Mouse (Mus musculus) C2C12 (cell line): ENCODE data around the gene Cacna1c. TPM values are rescaled to one million over a fixed set of nuclear protein-coding genes. Genes with fewer than 3 reads are reported as not detected.
A peak's percentile ranks its signal among the peaks of the same experiment; 100 is the strongest.

Source experiments
- H3K27me3 ChIP-seq: one replicate; pipeline ENCODE4 v1.6.1; 2011; ENCODE audit not compliant: control insufficient read depth, insufficient read depth, insufficient read length
- H3K36me3 ChIP-seq: one replicate; pipeline ENCODE4 v1.6.1; 2011; ENCODE audit not compliant: control insufficient read depth, insufficient read depth
- H3K4me3 ChIP-seq: one replicate; pipeline ENCODE4 v1.5.1; 2011; ENCODE audit warnings: mild to moderate bottlenecking, control low read depth; ENCODE audit not compliant: poor library complexity, insufficient read depth, severe bottlenecking
- H3K79me2 ChIP-seq: one replicate; pipeline ENCODE4 v1.6.1; 2011; ENCODE audit not compliant: control insufficient read depth, insufficient read depth
- H3K79me3 ChIP-seq: one replicate; pipeline ENCODE4 v1.6.1; 2011; ENCODE audit warnings: low read depth, control low read depth
- H3ac ChIP-seq: one replicate; pipeline ENCODE3; 2011; ENCODE audit warnings: low read depth; ENCODE audit not compliant: control insufficient read depth, insufficient read length
- CEBPB ChIP-seq: IDR thresholded peaks from one replicate; pipeline ENCODE4 v1.6.1; 2011; ENCODE audit warnings: low read depth, mild to moderate bottlenecking, control low read depth, moderate library complexity
- CTCF ChIP-seq: IDR thresholded peaks from one replicate; pipeline ENCODE4 v1.5.1; 2011; ENCODE audit not compliant: control insufficient read depth, insufficient read depth, insufficient read length
- FOSL1 ChIP-seq: IDR thresholded peaks from one replicate; pipeline ENCODE4 v1.8.0; 2011; ENCODE audit warnings: mild to moderate bottlenecking, low read length; ENCODE audit not compliant: poor library complexity, insufficient read depth, severe bottlenecking
- MAX ChIP-seq: IDR thresholded peaks from one replicate; pipeline ENCODE4 v1.6.1; 2011; ENCODE audit warnings: mild to moderate bottlenecking, control low read depth
- MYOD1 ChIP-seq: IDR thresholded peaks from one replicate; pipeline ENCODE4 v1.6.1; 2011; ENCODE audit warnings: low read depth; ENCODE audit not compliant: control insufficient read depth, insufficient read length
- MYOG ChIP-seq: IDR thresholded peaks from one replicate; pipeline ENCODE4 v1.6.1; 2011; ENCODE audit not compliant: control insufficient read depth, insufficient read length; ENCODE audit errors: extremely low read depth
- USF1 ChIP-seq: IDR thresholded peaks from one replicate; pipeline ENCODE4 v1.6.1; 2011; ENCODE audit warnings: low read depth, mild to moderate bottlenecking, control low read depth, moderate library complexity
- polyA plus RNA-seq: library from polyadenylated mRNA; unstranded; fragments of >200 nt; fragmentation: generic; extraction: Trizol; gene quantifications from one replicate; pipeline ENCODE4 v1.2.1, GENCODE M21; 2012; ENCODE audit warnings: missing spikeins

Cacna1c gene
- polyA plus RNA-seq, 1 experiment: not detected

DNA sequence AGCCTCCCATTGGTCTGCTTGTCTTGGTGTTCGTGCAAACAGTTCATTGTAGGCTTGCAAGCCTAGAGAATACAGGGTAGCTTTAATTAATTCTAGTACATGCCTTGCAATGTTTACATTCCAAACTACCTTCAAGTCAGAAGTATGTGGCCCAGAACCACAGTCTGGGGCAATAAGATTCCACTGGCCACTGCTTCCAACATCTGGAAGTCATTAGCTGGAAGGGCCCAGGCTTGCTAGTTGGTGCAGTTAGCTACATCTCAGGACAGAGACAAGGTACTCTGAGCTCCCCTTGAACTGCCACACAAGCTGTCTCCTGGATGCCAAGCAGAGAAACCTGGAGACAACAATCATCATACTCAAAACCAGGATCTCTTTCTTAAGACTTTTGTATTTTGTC is 288.5 kb downstream of the Cacna1c start:
- Histone ChIP-seq H3K36me3 (no peaks in the 10 kb centered on the region), H3ac (no peak overlapping the region), H3K79me2 (no peaks in the 10 kb centered on the region), H3K27me3 (peaks cover 7% of the 10 kb centered on the region), H3K79me3 (no peaks in the 10 kb centered on the region), H3K4me3 (no peak overlapping the region)
- peak; percentile 37 for TF ChIP-seq CEBPB
- TF ChIP-seq MYOG: no peak
- no peak for TF ChIP-seq MYOD1

DNA sequence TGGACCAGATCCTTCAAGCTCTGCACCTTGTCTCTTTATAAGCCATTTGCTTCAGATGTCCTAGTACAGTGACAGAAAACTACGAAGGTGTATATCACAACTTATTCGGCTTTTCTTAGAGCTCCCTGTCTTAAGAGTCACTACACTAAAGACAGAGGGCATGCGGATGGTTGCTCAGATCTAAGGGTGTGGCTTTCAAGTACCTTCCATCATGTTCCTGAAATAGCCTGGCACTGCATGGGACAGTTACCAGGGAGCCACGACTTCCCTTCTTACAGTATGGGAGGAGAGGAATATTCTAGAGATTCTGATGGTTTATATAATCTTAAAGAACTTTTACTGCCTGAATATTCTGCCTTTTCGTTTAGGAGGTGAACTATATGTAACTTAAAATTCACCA is 289.3 kb downstream of the Cacna1c start:
- Histone ChIP-seq H3ac (no peak overlapping the region), H3K27me3 (peaks cover 5% of the 10 kb centered on the region), H3K79me3 (no peaks in the 10 kb centered on the region), H3K79me2 (no peaks in the 10 kb centered on the region), H3K36me3 (no peaks in the 10 kb centered on the region), H3K4me3 (no peak overlapping the region)
- no peak for TF ChIP-seq MAX
- TF ChIP-seq MYOG: no peak
- TF ChIP-seq USF1: no peak
- TF ChIP-seq FOSL1: no peak
- TF ChIP-seq CEBPB: no peak
- no peak for TF ChIP-seq CTCF
- TF ChIP-seq MYOD1: no peak

DNA sequence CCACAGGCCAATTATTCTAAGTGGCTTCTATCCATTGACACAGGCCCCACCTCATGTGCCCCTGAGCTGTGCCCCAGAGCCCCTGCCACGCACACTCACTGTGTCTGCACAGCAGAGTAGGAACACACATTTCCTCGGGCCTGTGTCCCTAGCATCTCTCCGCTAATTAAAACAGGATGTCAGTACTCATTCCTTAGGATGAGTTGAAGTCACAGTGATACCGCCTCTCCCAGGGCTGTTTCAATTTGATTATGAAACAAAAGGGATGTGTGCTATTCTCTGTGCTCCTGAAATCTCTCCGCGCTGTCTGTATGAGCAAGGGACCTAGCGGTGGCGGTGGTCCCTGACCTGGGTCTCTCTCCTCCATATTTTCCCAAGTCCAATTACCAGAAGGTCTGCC is 296.5 kb downstream of the Cacna1c start:
- no peaks in the 10 kb centered on the region for H3K79me3 ChIP-seq
- no peaks in the 10 kb centered on the region for H3K36me3 ChIP-seq
- no peak overlapping the region for H3K4me3 ChIP-seq
- H3K27me3 ChIP-seq: peaks cover 18% of the 10 kb centered on the region
- H3K79me2 ChIP-seq: no peaks in the 10 kb centered on the region
- TF ChIP-seq CEBPB: no peak
- TF ChIP-seq MAX: no peak
- TF ChIP-seq FOSL1: no peak
- no peak for TF ChIP-seq CTCF
- no peak for TF ChIP-seq MYOD1
- TF ChIP-seq USF1: no peak
- no peak for TF ChIP-seq MYOG
- no peak overlapping the region for H3ac ChIP-seq

- H3ac ChIP-seq: no peak overlapping the region
- H3K36me3 ChIP-seq: no peaks in the 10 kb centered on the region
- no peak overlapping the region for H3K4me3 ChIP-seq
- H3K27me3 ChIP-seq: peaks cover 44% of the 10 kb centered on the region
- no peaks in the 10 kb centered on the region for H3K79me2 ChIP-seq
- TF ChIP-seq MAX (no peak), USF1 (no peak), MYOG (no peak), FOSL1 (no peak), CTCF (no peak), CEBPB (no peak), MYOD1 (no peak)
- H3K79me3 ChIP-seq: no peaks in the 10 kb centered on the region
Measured at GRCm38 (mm10) chr6:118897101-118897500, 299.1 kb downstream of the Cacna1c start.

DNA sequence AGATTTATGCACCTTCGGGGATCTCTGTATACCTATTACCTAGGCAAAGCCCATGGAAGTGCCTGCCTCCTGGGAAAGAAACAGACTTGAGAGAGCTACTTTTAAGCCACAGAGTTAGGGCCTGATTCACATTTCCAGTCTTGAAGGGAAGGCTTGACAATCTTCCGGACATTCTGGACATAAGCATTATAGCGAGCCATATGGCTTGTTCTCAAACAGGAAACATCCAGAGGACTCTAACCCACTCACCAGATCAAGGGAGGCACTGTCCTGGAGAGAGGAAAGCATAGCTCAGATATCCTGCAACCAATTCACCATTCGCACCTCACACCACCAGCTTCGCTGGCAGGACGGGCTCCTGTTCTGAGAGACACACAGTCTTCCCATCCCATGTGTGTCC is 302.2 kb downstream of the Cacna1c start:
- H3K79me2 ChIP-seq: no peaks in the 10 kb centered on the region
- no peak overlapping the region for H3ac ChIP-seq
- no peaks in the 10 kb centered on the region for H3K36me3 ChIP-seq
- H3K4me3 ChIP-seq: no peak overlapping the region
- H3K79me3 ChIP-seq: no peaks in the 10 kb centered on the region
- H3K27me3 ChIP-seq: peaks cover 44% of the 10 kb centered on the region
- TF ChIP-seq FOSL1 (no peak), USF1 (no peak), CTCF (no peak), MAX (no peak), CEBPB (no peak), MYOD1 (no peak), MYOG (no peak)

DNA sequence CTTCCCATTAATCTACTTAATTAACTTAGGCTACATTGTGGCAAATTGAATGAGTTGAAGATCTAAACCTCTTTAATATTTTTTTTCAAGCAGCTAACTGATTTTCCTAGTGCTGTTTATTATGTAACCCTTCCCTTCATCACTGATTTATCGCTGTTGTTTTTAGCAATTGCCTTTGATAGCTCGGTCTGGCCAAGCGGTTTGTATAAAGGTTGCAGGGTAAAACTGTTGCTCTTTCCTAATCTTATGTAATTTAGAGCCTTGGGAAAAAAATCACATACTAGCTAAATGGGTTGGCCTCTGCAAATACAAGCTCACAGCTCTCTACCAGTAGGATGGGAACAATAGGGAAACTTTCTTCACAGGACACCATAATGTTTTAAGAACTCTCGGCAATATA is 306.8 kb downstream of the Cacna1c start:
- TF ChIP-seq CEBPB: no peak
- TF ChIP-seq MYOG: no peak
- TF ChIP-seq MAX: no peak
- no peak for TF ChIP-seq FOSL1
- TF ChIP-seq USF1: no peak
- no peak for TF ChIP-seq CTCF
- no peak for TF ChIP-seq MYOD1
- Histone ChIP-seq H3K36me3 (no peaks in the 10 kb centered on the region), H3K79me3 (no peaks in the 10 kb centered on the region)

More for the DNA sequence above, 306.8 kb downstream of the Cacna1c start:
- H3ac ChIP-seq: no peak overlapping the region
- peaks cover 26% of the 10 kb centered on the region for H3K27me3 ChIP-seq
- H3K79me2 ChIP-seq: no peaks in the 10 kb centered on the region
- H3K4me3 ChIP-seq: no peak overlapping the region
